Mouse (Mus musculus): ENCODE data around the gene Rasl11b. TPM values are rescaled to one million over a fixed set of nuclear protein-coding genes. Genes with fewer than 3 reads are reported as not detected.

Gene Rasl11b
- polyA plus RNA-seq, 1 experiment from 2014 or later: 86.7 TPM

- no peak overlapping the region for H3K4me3 ChIP-seq (ENCODE audit: low read depth, low read length)
- no peaks in the 10 kb centered on the region for H3K9me3 ChIP-seq (ENCODE audit: low read length)
- ATAC-seq (peak; percentile 52), DNase-seq (ENCODE audit: low spot score) (no peak)
- WGBS: 55% methylated on average over 4 of the region's 4 CpGs
- H3K36me3 ChIP-seq (ENCODE audit: insufficient read depth, low read length): no peaks in the 10 kb centered on the region
- no peak overlapping the region; the same call in 1 of the 2 replicates for H3K27ac ChIP-seq (ENCODE audit: low read length)
- no peaks in the 10 kb centered on the region for H3K27me3 ChIP-seq (replicated peaks; ENCODE audit: insufficient read depth, low read length)
- no peak overlapping the region for H3K9ac ChIP-seq (replicated peaks; ENCODE audit: low read depth)
- TF ChIP-seq CTCF (IDR thresholded peaks at IDR 0.05): no peak
- no peak for TF ChIP-seq EP300 (IDR thresholded peaks at IDR 0.05)
- no peak overlapping the region for H3K4me2 ChIP-seq (replicated peaks; ENCODE audit: low read depth, low read length)
- H3K4me1 ChIP-seq (ENCODE audit: insufficient read depth, low read depth, low read length): peaks cover 6% of the 10 kb centered on the region; the same call in 1 of the 2 replicates
These were observed 7.4 kb downstream of the Rasl11b start for GRCm38 (mm10) chr5:74202515-74202914.

GRCm38 (mm10) chr5:74204465-74204864 is 9.4 kb downstream of the Rasl11b start:
- no peaks in the 10 kb centered on the region for H3K27me3 ChIP-seq (replicated peaks; ENCODE audit: insufficient read depth, low read length)
- H3K4me2 ChIP-seq (replicated peaks; ENCODE audit: low read depth, low read length): no peak overlapping the region
- no peaks in the 10 kb centered on the region for H3K4me1 ChIP-seq (ENCODE audit: insufficient read depth, low read depth, low read length)
- H3K4me3 ChIP-seq (ENCODE audit: low read depth, low read length): no peak overlapping the region
- H3K36me3 ChIP-seq (ENCODE audit: insufficient read depth, low read length): no peaks in the 10 kb centered on the region
- no peak for TF ChIP-seq EP300 (IDR thresholded peaks at IDR 0.05)
- no peak for TF ChIP-seq CTCF (IDR thresholded peaks at IDR 0.05)
- H3K9ac ChIP-seq (replicated peaks; ENCODE audit: low read depth): no peak overlapping the region
- H3K9me3 ChIP-seq (ENCODE audit: low read length): no peaks in the 10 kb centered on the region
- no peak overlapping the region for H3K27ac ChIP-seq (ENCODE audit: low read length)
- WGBS: 79% methylated on average over 5 of the region's 5 CpGs
- ATAC-seq: no peak
- no peak for DNase-seq (ENCODE audit: low spot score)

- DNase-seq (ENCODE audit: low spot score) (no peak), ATAC-seq (no peak)
- H3K4me1 ChIP-seq (ENCODE audit: insufficient read depth, low read depth, low read length): no peaks in the 10 kb centered on the region
- no peak overlapping the region for H3K27ac ChIP-seq (ENCODE audit: low read length)
- no peak overlapping the region for H3K4me2 ChIP-seq (replicated peaks; ENCODE audit: low read depth, low read length)
- H3K9me3 ChIP-seq (ENCODE audit: low read length): no peaks in the 10 kb centered on the region
- TF ChIP-seq EP300 (IDR thresholded peaks at IDR 0.05): no peak
- no peak for TF ChIP-seq CTCF (IDR thresholded peaks at IDR 0.05)
- H3K9ac ChIP-seq (replicated peaks; ENCODE audit: low read depth): no peak overlapping the region
- WGBS: 39% methylated on average over 8 of the region's 8 CpGs
- H3K4me3 ChIP-seq (ENCODE audit: low read depth, low read length): no peak overlapping the region
- H3K36me3 ChIP-seq (ENCODE audit: insufficient read depth, low read length): no peaks in the 10 kb centered on the region
- H3K27me3 ChIP-seq (replicated peaks; ENCODE audit: insufficient read depth, low read length): no peaks in the 10 kb centered on the region
These were observed 10.4 kb downstream of the Rasl11b start for GRCm38 (mm10) chr5:74205509-74205908.

DNA sequence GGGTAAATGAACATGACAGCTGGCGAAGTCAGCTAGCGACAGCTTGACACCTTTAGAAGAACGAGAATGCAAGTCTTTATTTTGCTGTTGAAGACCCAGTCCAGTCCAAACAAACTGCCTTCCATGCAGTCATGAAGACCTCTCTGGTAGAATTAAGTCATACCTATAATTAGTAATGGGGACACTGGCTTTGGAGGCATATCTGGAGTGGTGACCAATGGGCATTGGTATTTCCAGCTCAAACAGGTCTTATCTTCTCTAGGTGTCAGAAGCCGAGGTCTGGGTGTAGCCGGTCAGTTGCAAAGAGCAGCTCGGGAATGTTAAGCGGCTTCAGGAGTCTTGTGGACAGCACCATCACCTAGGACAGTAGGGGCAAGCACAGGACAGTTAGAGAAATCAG is 11.0 kb downstream of the Rasl11b start:
- H3K4me3 ChIP-seq (ENCODE audit: low read depth, low read length): no peak overlapping the region
- TF ChIP-seq EP300 (IDR thresholded peaks at IDR 0.05): no peak
- no peak for TF ChIP-seq CTCF (IDR thresholded peaks at IDR 0.05)
- DNase-seq (ENCODE audit: low spot score) (no peak), ATAC-seq (0 out of 2 replicates have a peak, but pooled peaks have one; percentile 4)
- H3K27me3 ChIP-seq (replicated peaks; ENCODE audit: insufficient read depth, low read length): no peaks in the 10 kb centered on the region
- no peak overlapping the region for H3K9ac ChIP-seq (replicated peaks; ENCODE audit: low read depth)
- H3K36me3 ChIP-seq (ENCODE audit: insufficient read depth, low read length): no peaks in the 10 kb centered on the region
- no peak overlapping the region for H3K27ac ChIP-seq (ENCODE audit: low read length)
- H3K9me3 ChIP-seq (ENCODE audit: low read length): no peaks in the 10 kb centered on the region
- WGBS: 67% methylated on average over 7 of the region's 7 CpGs
- H3K4me2 ChIP-seq (replicated peaks; ENCODE audit: low read depth, low read length): no peak overlapping the region
- H3K4me1 ChIP-seq (ENCODE audit: insufficient read depth, low read depth, low read length): peaks cover under 1% of the 10 kb centered on the region

- H3K9ac ChIP-seq (replicated peaks; ENCODE audit: low read depth): no peak overlapping the region
- no peaks in the 10 kb centered on the region for H3K27me3 ChIP-seq (replicated peaks; ENCODE audit: insufficient read depth, low read length)
- no peak overlapping the region for H3K4me3 ChIP-seq (ENCODE audit: low read depth, low read length)
- WGBS: 86% methylated on average over 7 of the region's 7 CpGs
- peaks cover 6% of the 10 kb centered on the region for H3K4me1 ChIP-seq (ENCODE audit: insufficient read depth, low read depth, low read length)
- H3K4me2 ChIP-seq (replicated peaks; ENCODE audit: low read depth, low read length): no peak overlapping the region
- ATAC-seq (no peak), DNase-seq (ENCODE audit: low spot score) (no peak)
- no peaks in the 10 kb centered on the region for H3K9me3 ChIP-seq (ENCODE audit: low read length)
- TF ChIP-seq CTCF (IDR thresholded peaks at IDR 0.05) (no peak), EP300 (IDR thresholded peaks at IDR 0.05) (no peak)
- H3K27ac ChIP-seq (ENCODE audit: low read length): no peak overlapping the region
- H3K36me3 ChIP-seq (ENCODE audit: insufficient read depth, low read length): no peaks in the 10 kb centered on the region
These were observed 11.6 kb downstream of the Rasl11b start for GRCm38 (mm10) chr5:74206649-74207048.

- H3K36me3 ChIP-seq (ENCODE audit: insufficient read depth, low read length): no peaks in the 10 kb centered on the region
- no peak overlapping the region for H3K4me3 ChIP-seq (ENCODE audit: low read depth, low read length)
- no peak for TF ChIP-seq CTCF (IDR thresholded peaks at IDR 0.05)
- TF ChIP-seq EP300 (IDR thresholded peaks at IDR 0.05): no peak
- H3K9ac ChIP-seq (replicated peaks; ENCODE audit: low read depth): no peak overlapping the region
- peaks cover 8% of the 10 kb centered on the region for H3K4me1 ChIP-seq (ENCODE audit: insufficient read depth, low read depth, low read length)
- no peaks in the 10 kb centered on the region for H3K27me3 ChIP-seq (replicated peaks; ENCODE audit: insufficient read depth, low read length)
- no peak overlapping the region for H3K4me2 ChIP-seq (replicated peaks; ENCODE audit: low read depth, low read length)
- 48% methylated on average over 3 of the region's 3 CpGs for WGBS
- no peak for ATAC-seq
- no peak overlapping the region for H3K27ac ChIP-seq (ENCODE audit: low read length)
- no peaks in the 10 kb centered on the region for H3K9me3 ChIP-seq (ENCODE audit: low read length)
- DNase-seq (ENCODE audit: low spot score): no peak
These were observed 12.1 kb downstream of the Rasl11b start for GRCm38 (mm10) chr5:74207209-74207608.

DNA sequence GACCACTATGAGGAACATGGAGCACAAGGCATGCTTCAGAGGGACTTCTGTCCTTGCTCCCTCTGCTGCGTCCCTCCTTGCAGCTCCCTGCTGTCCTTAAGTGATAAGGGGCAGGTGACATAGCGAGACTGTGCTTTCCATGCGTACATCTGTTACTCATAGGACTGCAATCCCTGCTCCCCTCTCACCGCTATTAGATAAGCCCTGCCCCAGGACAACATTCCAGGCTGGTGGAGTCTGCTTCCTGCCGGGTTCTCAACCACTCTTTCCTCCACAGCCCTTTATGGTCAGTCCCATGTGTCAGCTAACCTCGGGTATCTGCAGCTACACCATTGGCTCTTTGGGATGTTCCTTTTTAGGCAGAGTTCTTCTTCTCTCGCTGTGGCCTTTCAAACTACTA is 13.4 kb downstream of the Rasl11b start:
- H3K4me2 ChIP-seq (replicated peaks; ENCODE audit: low read depth, low read length): no peak overlapping the region
- ATAC-seq (peak; percentile 73), DNase-seq (ENCODE audit: low spot score) (no peak)
- H3K9me3 ChIP-seq (ENCODE audit: low read length): no peaks in the 10 kb centered on the region
- peaks cover 8% of the 10 kb centered on the region for H3K4me1 ChIP-seq (ENCODE audit: insufficient read depth, low read depth, low read length)
- 45% methylated on average over 7 of the region's 7 CpGs for WGBS
- no peak overlapping the region for H3K27ac ChIP-seq (ENCODE audit: low read length)
- H3K36me3 ChIP-seq (ENCODE audit: insufficient read depth, low read length): no peaks in the 10 kb centered on the region
- no peak overlapping the region for H3K4me3 ChIP-seq (ENCODE audit: low read depth, low read length)
- H3K9ac ChIP-seq (replicated peaks; ENCODE audit: low read depth): no peak overlapping the region
- peak; percentile 59; the same call in 1 of the 2 replicates for TF ChIP-seq EP300 (IDR thresholded peaks at IDR 0.05)
- TF ChIP-seq CTCF (IDR thresholded peaks at IDR 0.05): no peak
- H3K27me3 ChIP-seq (replicated peaks; ENCODE audit: insufficient read depth, low read length): no peaks in the 10 kb centered on the region
